In genomic region chr1:181893721-181894120, GRCm38 (mm10) we compare ENCODE assay signal across 14 mouse cellular contexts. TPM values are rescaled to one million over a fixed set of nuclear protein-coding genes. Genes with fewer than 3 reads are reported as not detected.
DNase-seq lines count a peak whose midpoint lies in the region; ATAC-seq and TF ChIP-seq lines count a peak whose summit lies in the region.
"Had no signal": no experiment of that assay in that cellular context is flagged by ENCODE, and none has a peak within 500 bp of the region (broad histone marks: within the 10 kb centered on the region; RNA-seq: fewer than 3 reads in every experiment).

No protein-coding gene starts in this region.

- H3K4me1 ChIP-seq in heart, embryonic 16.5 days (ENCODE audit: control insufficient read depth, insufficient read depth, low read length): peaks cover 9% of the 10 kb centered on the region
- no peaks in the 10 kb centered on the region for H3K4me1 ChIP-seq in embryonic facial prominence, embryonic 14.5 days (ENCODE audit: control insufficient read depth, insufficient read depth, low read length)
- no peaks in the 10 kb centered on the region for H3K4me1 ChIP-seq in hindbrain, postnatal 0 days (ENCODE audit: insufficient read depth, low read length)
- H3K4me1 ChIP-seq in liver, postnatal 0 days (ENCODE audit: insufficient read depth): no peaks in the 10 kb centered on the region
- H3K4me1 ChIP-seq: liver, embryonic 13.5 days had no signal

- 0 out of 2 replicates have a peak, but pooled peaks have one; percentile 28 for ATAC-seq in heart, embryonic 16.5 days (replicated peaks; ENCODE audit: extremely low read depth, insufficient read depth, low FRiP score)
- peak; percentile 30; the same call in 1 of the 2 replicates for ATAC-seq in embryonic facial prominence, embryonic 14.5 days (ENCODE audit: low read depth)
- ATAC-seq in hindbrain, postnatal 0 days: no peak
- ATAC-seq in liver, postnatal 0 days: no peak

- no peak overlapping the region for H3ac ChIP-seq in myocyte (ENCODE audit: control insufficient read depth, insufficient read length)

- no peak overlapping the region for H3K9ac ChIP-seq in heart, embryonic 16.5 days (ENCODE audit: low read length)
- H3K9ac ChIP-seq in embryonic facial prominence, embryonic 14.5 days (ENCODE audit: low read depth, low read length): no peak overlapping the region
- H3K9ac ChIP-seq in hindbrain, postnatal 0 days (replicated peaks; ENCODE audit: low read length): no peak overlapping the region
- H3K9ac ChIP-seq in liver, postnatal 0 days (replicated peaks): no peak overlapping the region
- H3K9ac ChIP-seq: hindbrain, embryonic 15.5 days; liver, embryonic 13.5 days had no signal

- no peak overlapping the region for H3K27ac ChIP-seq in heart, embryonic 16.5 days (ENCODE audit: low read length)
- no peak overlapping the region for H3K27ac ChIP-seq in embryonic facial prominence, embryonic 14.5 days (replicated peaks; ENCODE audit: low read depth, low read length)
- H3K27ac ChIP-seq in hindbrain, postnatal 0 days: no peak overlapping the region
- no peak overlapping the region for H3K27ac ChIP-seq in liver, postnatal 0 days (ENCODE audit: low read depth)
- H3K27ac ChIP-seq: hindbrain, embryonic 15.5 days; liver, embryonic 13.5 days had no signal

- H3K4me2 ChIP-seq in heart, embryonic 16.5 days (ENCODE audit: low read depth, low read length): no peak overlapping the region
- H3K4me2 ChIP-seq in embryonic facial prominence, embryonic 14.5 days (ENCODE audit: low read depth, low read length): no peak overlapping the region
- H3K4me2 ChIP-seq in hindbrain, postnatal 0 days (ENCODE audit: low read depth, low read length): no peak overlapping the region
- no peak overlapping the region for H3K4me2 ChIP-seq in myocyte (ENCODE audit: low read depth)
- no peak overlapping the region for H3K4me2 ChIP-seq in liver, postnatal 0 days (ENCODE audit: low read depth, low read length)
- H3K4me2 ChIP-seq: hindbrain, embryonic 15.5 days; liver, embryonic 13.5 days had no signal

- DNase-seq in heart, postnatal 4 days: no peak
- no peak for DNase-seq in embryonic facial prominence, embryonic 14.5 days (ENCODE audit: low spot score)
- peak; percentile 9 for DNase-seq in hindbrain, postnatal 0 days (ENCODE audit: low spot score)
- DNase-seq in gastrocnemius, adult 18-20 months (ENCODE audit: low spot score): no peak
- DNase-seq in kidney, postnatal 25 days: no peak
- DNase-seq in liver, postnatal 0 days: no peak
- DNase-seq: adrenal gland, postnatal 36 days; B cell, adult 2 months; cerebellum, adult 9-11 months; kidney, postnatal 36 days; liver, embryonic 13.5 days had no signal

- H3K9me3 ChIP-seq in heart, embryonic 16.5 days (replicated peaks; ENCODE audit: control insufficient read depth, low read length): no peaks in the 10 kb centered on the region
- no peaks in the 10 kb centered on the region for H3K9me3 ChIP-seq in embryonic facial prominence, embryonic 14.5 days (ENCODE audit: control insufficient read depth, low read length)
- H3K9me3 ChIP-seq in hindbrain, postnatal 0 days (ENCODE audit: low read length): no peaks in the 10 kb centered on the region
- no peaks in the 10 kb centered on the region for H3K9me3 ChIP-seq in liver, postnatal 0 days (ENCODE audit: low read length)
- H3K9me3 ChIP-seq: hindbrain, embryonic 15.5 days; liver, embryonic 13.5 days had no signal

- H3K36me3 ChIP-seq in heart, embryonic 16.5 days (ENCODE audit: control insufficient read depth, insufficient read depth): no peaks in the 10 kb centered on the region
- no peaks in the 10 kb centered on the region for H3K36me3 ChIP-seq in embryonic facial prominence, embryonic 14.5 days (ENCODE audit: control insufficient read depth, insufficient read depth, low read length)
- no peaks in the 10 kb centered on the region for H3K36me3 ChIP-seq in hindbrain, postnatal 0 days (ENCODE audit: insufficient read depth, low read length)
- no peaks in the 10 kb centered on the region for H3K36me3 ChIP-seq in myocyte (ENCODE audit: control insufficient read depth, insufficient read depth)
- H3K36me3 ChIP-seq in liver, postnatal 0 days (replicated peaks; ENCODE audit: insufficient read depth, low read length): no peaks in the 10 kb centered on the region
- H3K36me3 ChIP-seq: liver, embryonic 13.5 days had no signal

- TF ChIP-seq POLR2A in myocyte (IDR thresholded peaks at IDR 0.05; ENCODE audit: insufficient read length, low read depth): no peak

- no peaks in the 10 kb centered on the region for H3K79me2 ChIP-seq in myocyte (ENCODE audit: control insufficient read depth, insufficient read depth)

- no peak for TF ChIP-seq CTCF in hindbrain, postnatal 0 days (IDR thresholded peaks at IDR 0.05; ENCODE audit: low read depth)
- no peak for TF ChIP-seq CTCF in liver, postnatal 0 days (IDR thresholded peaks at IDR 0.05; ENCODE audit: low read depth)

- H3K27me3 ChIP-seq in heart, embryonic 16.5 days (ENCODE audit: control insufficient read depth, insufficient read depth, low read length): no peaks in the 10 kb centered on the region
- H3K27me3 ChIP-seq in embryonic facial prominence, embryonic 14.5 days (replicated peaks; ENCODE audit: control insufficient read depth, insufficient read depth, low read length): no peaks in the 10 kb centered on the region
- H3K27me3 ChIP-seq in hindbrain, postnatal 0 days (ENCODE audit: insufficient read depth, low read length): no peaks in the 10 kb centered on the region
- no peaks in the 10 kb centered on the region for H3K27me3 ChIP-seq in myocyte (ENCODE audit: control insufficient read depth, insufficient read depth, insufficient read length)
- H3K27me3 ChIP-seq in liver, postnatal 0 days (ENCODE audit: insufficient read depth, low read length): no peaks in the 10 kb centered on the region
- H3K27me3 ChIP-seq: hindbrain, embryonic 15.5 days; liver, embryonic 13.5 days had no signal

- no peak overlapping the region for H3K4me3 ChIP-seq in heart, embryonic 16.5 days (ENCODE audit: low read length)
- no peak overlapping the region for H3K4me3 ChIP-seq in embryonic facial prominence, embryonic 14.5 days (ENCODE audit: low read depth, low read length)
- H3K4me3 ChIP-seq in hindbrain, postnatal 0 days (ENCODE audit: low read length): no peak overlapping the region
- no peak overlapping the region for H3K4me3 ChIP-seq in myocyte
- no peak overlapping the region for H3K4me3 ChIP-seq in liver, postnatal 0 days (ENCODE audit: low read depth, low read length)
- H3K4me3 ChIP-seq: hindbrain, embryonic 15.5 days; liver, embryonic 13.5 days had no signal

- 61% methylated on average over 8 of the region's 8 CpGs for WGBS in heart, embryonic 16.5 days
- WGBS in embryonic facial prominence, embryonic 14.5 days: 80% methylated on average over 8 of the region's 8 CpGs
- WGBS in hindbrain, postnatal 0 days: 33% methylated on average over 8 of the region's 8 CpGs
- WGBS in liver, postnatal 0 days (ENCODE audit: insufficient replicate concordance): 74% methylated on average over 8 of the region's 8 CpGs

- no peak for TF ChIP-seq EP300 in liver, postnatal 0 days (IDR thresholded peaks at IDR 0.05; ENCODE audit: low read depth)

TF ChIP-seq in myocyte, 11 proteins besides CTCF, POLR2A, EP300 and RAD21:
- TF ChIP-seq CEBPB (IDR thresholded peaks at IDR 0.05; ENCODE audit: insufficient read depth, poor library complexity, severe bottlenecking) (no peak), E2F4 (IDR thresholded peaks at IDR 0.05; ENCODE audit: insufficient read depth) (no peak), MYOD1 (IDR thresholded peaks at IDR 0.05; ENCODE audit: control insufficient read depth in 1 of 3, insufficient read length in 2 of 3, low read depth in 2 of 3) (no peak), MYOG (IDR thresholded peaks at IDR 0.05; ENCODE audit: control insufficient read depth in 1 of 3, insufficient read depth in 1 of 3, insufficient read length in 2 of 3, low read depth in 2 of 3) (no peak), POLR2AphosphoS2 (IDR thresholded peaks at IDR 0.05; ENCODE audit: insufficient read length, low read depth) (peak; percentile 63), SRF (IDR thresholded peaks at IDR 0.05; ENCODE audit: control insufficient read depth, insufficient read length, low read depth) (no peak), MAX (IDR thresholded peaks at IDR 0.05; ENCODE audit: low read depth) (no peak), TCF3 (IDR thresholded peaks at IDR 0.05; ENCODE audit: insufficient read length, low read depth) (no peak)

RNA-seq across cellular contexts. Expression of gene Lbr, which starts 50.9 kb away (rescaled TPM):
- polyA plus RNA-seq in heart, embryonic 16.5 days (2015; fragmentation: Nextera tagmentation; extraction: Ambion mirVana): 69.5 and 92.6 TPM in 2 replicates
- total RNA-seq in heart, postnatal 4 days (2021): 10 to 100 TPM; 46.0 to 47.7 TPM
- 98.1 and 107 TPM in 2 replicates for polyA plus RNA-seq in embryonic facial prominence, embryonic 14.5 days (2014; fragmentation: Nextera tagmentation; extraction: Ambion mirVana)
- total RNA-seq in hindbrain, postnatal 0 days (2014; rRNA removed): 39.8 and 51.3 TPM in 2 replicates
- 29.1 and 30.7 TPM in 2 replicates for polyA plus RNA-seq in hindbrain, postnatal 0 days (2015; fragmentation: Nextera tagmentation; extraction: Ambion mirVana)
- polyA plus RNA-seq in myocyte (2012; fragmentation: generic; extraction: Trizol): 15.1 TPM
- total RNA-seq in gastrocnemius, adult 18-20 months (2021): 10 to 100 TPM; 20.7 to 24.4 TPM
- 107 and 119 TPM in 2 replicates for polyA plus RNA-seq in liver, postnatal 0 days (2015; fragmentation: Nextera tagmentation; extraction: Ambion mirVana)

Comparison
In these comparisons a context has a peak if more than half of its experiments do, and no peak if none do; other contexts are left out.
1. ATAC-seq: peak in heart, embryonic 16.5 days (single experiment) and embryonic facial prominence, embryonic 14.5 days (single experiment); none in hindbrain, postnatal 0 days (single experiment) and liver, postnatal 0 days (single experiment).